Mouse (Mus musculus) WW6 (cell line): ENCODE results near the gene Vsig1.
A peak's percentile ranks its signal among the peaks of the same experiment; 100 is the strongest.

Experiments used
- DNase-seq: peaks from one replicate; pipeline ENCODE4 v3.0.0-alpha.2; 2013; ENCODE audit warnings: low read depth, low spot score

Gene Vsig1

GRCm38 (mm10) chrX:140907360-140907759, at the start of gene Vsig1:
Gene Vsig1, plus strand, starts transcription at chrX:140907608.
- DNase-seq, result no peak

DNA sequence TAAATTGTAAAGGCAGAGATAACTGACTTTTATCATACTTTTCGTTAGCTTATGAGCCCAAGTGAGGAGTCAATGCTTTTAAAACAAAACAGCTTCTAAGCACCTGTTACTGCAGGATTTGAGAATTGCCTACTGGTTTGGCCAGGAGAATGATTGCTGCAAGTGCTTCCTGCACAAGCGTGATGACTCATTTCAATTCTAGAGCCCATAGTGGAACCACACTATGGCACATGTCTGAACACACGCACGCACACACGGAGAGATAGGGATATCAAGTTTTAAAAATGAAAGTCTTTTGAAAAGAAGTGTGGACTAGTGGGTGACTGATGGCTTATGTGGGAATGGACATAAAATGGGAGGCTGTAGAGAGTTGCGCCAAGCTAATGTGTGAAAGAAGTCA, 44.6 kb upstream of the Vsig1 start:
- DNase-seq, result no peak

GRCm38 (mm10) chrX:140863431-140863830, 44.0 kb upstream of the Vsig1 start:
- DNase-seq, result no peak

GRCm38 (mm10) chrX:140887193-140887592, 20.2 kb upstream of the Vsig1 start:
- DNase-seq, result no peak

DNA sequence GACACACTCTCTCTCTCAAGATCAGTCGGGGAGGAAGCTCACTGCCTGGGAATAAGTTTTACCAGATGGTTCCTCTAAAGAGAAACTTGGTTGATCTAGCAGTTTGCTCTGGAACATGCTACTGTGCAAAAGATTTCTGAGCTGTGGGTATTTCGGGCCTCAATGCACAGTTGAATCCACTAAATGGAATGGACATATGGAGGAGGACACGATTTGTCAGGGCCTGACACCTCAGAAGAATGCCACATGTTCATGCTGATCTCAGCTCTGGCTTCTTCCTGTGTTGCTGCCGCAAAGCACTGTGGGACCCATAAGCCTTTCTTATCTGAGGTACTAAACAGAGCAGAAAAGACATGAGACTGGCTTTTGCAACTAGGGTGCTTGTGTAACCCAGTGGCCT, 15.6 kb upstream of the Vsig1 start:
- no peak for DNase-seq

DNA sequence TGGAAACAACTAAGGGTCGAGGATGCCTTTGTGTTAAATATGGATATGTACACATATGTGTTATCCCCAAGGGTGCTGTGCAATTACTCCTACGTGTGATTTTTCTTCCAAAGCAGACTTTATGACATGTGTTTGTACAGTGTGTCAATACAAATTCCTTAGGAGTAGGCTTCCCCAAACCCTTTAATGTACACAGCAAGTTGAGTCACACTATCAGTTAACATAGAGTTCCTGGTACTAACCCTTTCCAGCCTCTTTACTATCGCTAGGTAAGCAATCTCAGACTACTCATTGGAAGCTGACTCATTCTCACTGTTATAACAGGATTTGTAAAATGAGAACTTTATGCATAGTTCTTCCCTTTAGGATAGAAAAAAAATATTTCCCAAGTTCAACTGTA, 3.9 kb upstream of the Vsig1 start:
- no peak for DNase-seq

DNA sequence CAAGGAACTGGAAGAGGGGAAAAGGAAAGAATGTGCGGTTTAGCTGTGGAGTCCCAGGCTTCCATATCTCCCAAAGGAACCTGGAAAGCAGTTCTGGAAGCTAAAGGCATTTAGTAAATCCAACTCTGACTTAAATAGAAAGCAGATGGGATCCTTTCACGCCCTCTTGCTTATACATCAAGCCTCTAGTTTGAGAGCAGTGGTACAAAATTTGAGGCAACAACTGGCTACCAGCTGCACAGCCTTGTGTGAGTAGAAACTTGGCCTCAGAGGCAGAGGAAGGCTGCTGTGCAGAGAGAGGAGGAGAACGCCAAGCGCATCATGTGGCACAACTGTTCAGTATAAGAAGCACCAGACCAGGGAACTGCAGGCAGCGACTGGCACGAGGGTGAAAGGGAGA, 13.9 kb downstream of the Vsig1 start:
- DNase-seq, result no peak

DNA sequence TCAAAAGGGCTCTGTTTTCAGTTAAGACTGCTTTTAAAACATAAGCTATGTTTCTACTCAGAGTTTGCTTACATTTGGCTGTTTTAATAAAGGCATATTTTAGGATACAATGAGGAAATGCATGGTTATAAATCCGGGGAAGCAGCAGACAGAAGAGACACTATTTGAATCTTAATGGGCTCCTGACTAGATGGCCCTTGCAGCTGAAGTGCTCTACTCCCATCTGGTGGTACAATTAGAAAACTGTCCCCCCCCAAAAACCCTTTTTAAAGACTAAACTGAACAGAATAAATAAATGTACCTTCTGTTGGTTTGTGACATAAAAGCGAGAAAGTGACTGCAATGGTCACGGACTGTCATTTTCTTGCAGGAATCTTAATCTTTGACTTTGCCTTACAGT, 24.7 kb downstream of the Vsig1 start:
- DNase-seq, result no peak

DNA sequence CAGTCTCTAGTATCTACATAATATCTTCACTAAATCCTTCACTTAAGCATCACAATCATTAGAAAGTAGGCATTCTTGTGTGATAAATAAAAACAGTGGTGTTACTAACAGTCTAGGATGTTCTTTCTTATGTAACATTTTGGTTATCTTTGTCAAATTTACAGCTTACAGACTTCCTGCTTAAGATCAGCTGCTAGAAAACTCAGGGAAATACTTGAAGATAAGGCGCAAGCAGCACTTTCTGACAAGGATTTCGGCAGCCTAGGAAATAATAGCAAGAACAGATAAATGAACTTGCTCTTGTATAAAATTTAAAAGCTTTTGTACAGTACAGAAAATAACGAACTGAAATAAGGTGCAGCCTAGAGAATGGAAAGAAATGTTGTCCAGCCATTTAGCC, 25.9 kb downstream of the Vsig1 start:
- DNase-seq, result no peak

- no peak for DNase-seq
These were observed 28.9 kb downstream of the Vsig1 start for GRCm38 (mm10) chrX:140936271-140936670.

- no peak for DNase-seq
These were observed 46.2 kb downstream of the Vsig1 start for GRCm38 (mm10) chrX:140953618-140954017.

DNA sequence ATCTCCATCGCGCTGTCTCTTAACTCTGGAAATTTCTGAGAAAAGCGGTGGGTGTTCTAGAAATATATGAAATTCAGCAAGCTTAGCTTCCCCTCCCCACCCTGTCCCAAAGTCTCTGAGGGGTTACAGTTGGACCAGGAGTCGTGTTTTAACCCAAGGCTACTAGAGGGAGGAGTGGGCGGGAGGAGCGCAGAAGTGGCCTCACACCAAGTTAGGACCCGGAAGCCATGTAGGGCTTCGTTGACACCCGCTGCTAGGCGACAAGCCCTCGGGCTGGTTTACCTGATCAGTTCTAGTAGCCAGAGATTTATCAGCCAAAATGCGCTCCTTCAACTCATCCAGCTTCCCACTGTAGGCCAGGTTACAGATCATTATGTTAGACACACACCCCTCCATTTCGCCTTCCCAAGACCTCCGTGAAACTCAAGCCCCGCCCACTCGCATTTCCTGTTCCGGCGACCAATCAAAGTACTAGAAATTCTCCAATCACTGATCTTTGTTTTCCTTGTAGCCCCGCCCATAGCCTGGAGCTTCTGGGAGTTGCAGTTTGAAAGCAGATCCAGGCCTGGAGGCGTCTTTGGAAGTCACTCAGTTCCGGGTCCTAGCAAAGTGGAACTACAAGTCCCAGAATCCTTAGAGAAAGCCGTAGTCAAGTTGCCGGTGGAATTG, 49.0 kb downstream of the Vsig1 start, which contains the start of the genes Psmd10 and Atg4a:
Gene Psmd10 (minus strand): TSS at position 457 of the 669 bp plus-strand sequence.
Gene Atg4a (plus strand): TSS at position 636 of the 669 bp plus-strand sequence.
- peak; percentile 71 for DNase-seq

GRCm38 (mm10) chrX:140956959-140957358, 49.6 kb downstream of the Vsig1 start:
- DNase-seq, result no peak

DNA sequence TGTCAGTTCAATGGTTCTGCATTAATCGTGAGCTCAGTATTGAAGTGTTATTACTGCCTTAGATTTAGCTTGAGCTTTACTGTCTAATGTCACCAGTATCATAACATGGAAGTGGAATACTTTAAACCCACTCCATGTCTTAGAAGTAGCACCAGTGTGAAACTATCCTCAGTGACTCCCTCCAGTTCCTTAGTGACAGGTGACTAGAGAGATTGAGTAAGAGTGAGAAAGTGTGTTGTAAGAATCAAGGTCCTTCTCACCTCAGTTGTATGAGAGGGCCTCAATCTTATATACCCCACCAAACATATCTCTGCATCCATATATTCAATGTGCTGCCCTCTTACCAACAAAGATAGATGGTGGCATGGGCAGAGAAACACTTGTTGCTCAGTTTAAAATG, 71.5 kb downstream of the Vsig1 start:
- DNase-seq, result no peak

GRCm38 (mm10) chrX:140979546-140979945, 72.1 kb downstream of the Vsig1 start:
- no peak for DNase-seq

- no peak for DNase-seq
These were observed 72.8 kb downstream of the Vsig1 start for GRCm38 (mm10) chrX:140980163-140980562.

DNA sequence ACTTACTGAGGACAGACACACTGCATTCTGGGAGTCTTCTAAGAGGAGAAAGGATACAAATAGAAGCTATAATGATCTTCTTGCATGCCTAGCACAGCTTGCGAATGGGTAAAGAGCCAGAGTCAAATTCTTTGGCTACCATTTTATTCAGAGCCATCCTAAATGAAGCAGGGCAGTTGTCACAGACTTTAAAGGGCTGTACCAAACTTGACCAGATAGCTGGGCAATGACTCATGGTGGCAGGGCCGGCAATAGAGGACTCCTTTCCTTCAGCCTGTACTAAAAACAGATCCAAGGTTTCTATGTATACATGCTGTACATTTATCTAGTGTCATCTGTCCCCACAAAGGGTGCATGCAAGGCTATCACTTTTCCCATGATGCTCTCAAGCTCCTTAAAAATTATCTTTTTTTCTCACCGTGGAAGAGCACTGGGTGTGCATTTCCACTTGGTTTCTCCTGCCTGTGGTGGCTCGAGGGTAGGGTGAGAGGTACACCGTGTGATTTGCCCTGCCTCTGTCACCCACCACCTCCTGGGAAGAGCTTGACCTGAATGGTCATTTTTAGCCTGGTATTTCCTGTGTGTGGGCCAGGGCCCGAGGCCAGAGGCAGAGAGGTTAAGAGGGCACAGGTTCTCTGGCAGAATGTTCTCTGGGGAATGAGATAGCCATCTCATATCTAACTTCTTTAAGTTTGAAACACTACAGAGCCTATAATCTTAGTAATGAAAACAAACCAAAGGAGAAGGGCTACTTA, 76.0 kb downstream of the Vsig1 start:
- DNase-seq, result no peak

GRCm38 (mm10) chrX:140984795-140985194, 77.4 kb downstream of the Vsig1 start:
- no peak for DNase-seq

- no peak for DNase-seq
These were observed 77.8 kb downstream of the Vsig1 start for GRCm38 (mm10) chrX:140985256-140985655.
